Mouse (Mus musculus) kidney, embryonic 14.5 days (tissue): ENCODE measurements around the gene Xxylt1. TPM values are rescaled to one million over a fixed set of nuclear protein-coding genes. Genes with fewer than 3 reads are reported as not detected.

Experiments used
- ATAC-seq: fragments of 200-750 bp; cut with Nextera tagmentation; 2 replicates; pipeline ENCODE4 v1.8.0; 2017; ENCODE audit warnings: moderate number of reproducible peaks, mild to moderate bottlenecking, moderate TSS enrichment, moderate library complexity; ENCODE audit not compliant: low FRiP score, low TSS enrichment
- H3K27ac ChIP-seq: fragments of 300-500 bp; sonication (generic); 2 replicates; pipeline ENCODE4 v1.5.1; 2014; ENCODE audit warnings: low read depth, mild to moderate bottlenecking, low read length, moderate library complexity, mixed read lengths
- H3K27me3 ChIP-seq: fragments of 300-500 bp; sonication (generic); 2 replicates; pipeline ENCODE4 v1.6.1; 2014; ENCODE audit warnings: mild to moderate bottlenecking, low read length; ENCODE audit not compliant: control insufficient read depth, insufficient read depth
- H3K36me3 ChIP-seq: fragments of 300-500 bp; sonication (generic); 2 replicates; pipeline ENCODE4 v1.6.1; 2014; ENCODE audit warnings: low read length, mixed read lengths; ENCODE audit not compliant: control insufficient read depth, insufficient read depth
- H3K4me1 ChIP-seq: fragments of 300-500 bp; sonication (generic); 2 replicates; pipeline ENCODE4 v1.6.1; 2014; ENCODE audit warnings: low read length, mixed read lengths; ENCODE audit not compliant: control insufficient read depth, insufficient read depth
- H3K4me2 ChIP-seq: fragments of 300-500 bp; sonication (generic); replicated peaks from 2 replicates; pipeline ENCODE4 v1.6.1; 2014; ENCODE audit warnings: low read depth, mild to moderate bottlenecking, low read length
- H3K4me3 ChIP-seq: fragments of 300-500 bp; sonication (generic); 2 replicates; pipeline ENCODE4 v1.5.1; 2014; ENCODE audit warnings: mild to moderate bottlenecking, low read length
- H3K9ac ChIP-seq: fragments of 300-500 bp; sonication (generic); 2 replicates; pipeline ENCODE4 v1.6.1; 2014; ENCODE audit warnings: low read depth, mild to moderate bottlenecking, low read length, moderate library complexity
- H3K9me3 ChIP-seq: fragments of 300-500 bp; sonication (generic); 2 replicates; pipeline ENCODE4 v1.6.1; 2016; ENCODE audit warnings: low read length; ENCODE audit not compliant: control insufficient read depth
- WGBS: fragments of 180-500 bp; shearing (Covaris S2); extraction: QIAGEN DNeasy Blood & Tissue Kit; methylation state at CpG from one replicate; pipeline ENCODE4 v1.1.7; 2014; 5-methylcytosine and 5-hydroxymethylcytosine counted together
- polyA plus RNA-seq: library from polyadenylated mRNA; unstranded; fragments of >200 nt; fragmentation: Nextera tagmentation; extraction: Ambion mirVana; gene quantifications from 2 replicates; pipeline ENCODE4 v1.2.1, GENCODE M21; 2014

The Xxylt1 gene
- polyA plus RNA-seq, 1 experiment from 2014 or later: 28.6 TPM

DNA sequence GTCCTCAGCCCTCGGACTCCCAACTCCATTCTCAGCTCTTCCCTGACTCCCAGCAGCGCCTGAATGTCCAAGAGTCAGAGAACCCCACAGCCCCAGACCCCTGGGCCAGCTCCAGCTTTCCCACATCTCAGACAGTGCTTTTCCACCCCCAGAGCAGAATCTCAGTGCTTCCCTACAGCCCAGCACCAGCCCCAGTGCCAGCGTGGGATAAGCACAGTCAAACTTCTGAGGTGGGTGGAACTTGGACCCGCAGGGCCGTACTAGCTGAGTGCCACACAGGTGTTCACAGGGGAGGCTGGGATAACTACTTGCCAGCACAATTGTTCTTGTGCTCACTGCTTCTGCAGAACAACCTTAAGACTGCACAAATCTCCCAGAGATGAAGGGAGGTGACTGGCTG lies 149.0 kb downstream of the Xxylt1 start:
- ATAC-seq: no peak
- Histone ChIP-seq H3K9ac (no peak overlapping the region), H3K27ac (no peak overlapping the region), H3K36me3 (no peaks in the 10 kb centered on the region), H3K27me3 (no peaks in the 10 kb centered on the region), H3K4me3 (no peak overlapping the region), H3K9me3 (peaks cover 9% of the 10 kb centered on the region), H3K4me1 (peaks cover 7% of the 10 kb centered on the region), H3K4me2 (no peak overlapping the region)
- WGBS: 83% methylated on average over 5 of the region's 5 CpGs

DNA sequence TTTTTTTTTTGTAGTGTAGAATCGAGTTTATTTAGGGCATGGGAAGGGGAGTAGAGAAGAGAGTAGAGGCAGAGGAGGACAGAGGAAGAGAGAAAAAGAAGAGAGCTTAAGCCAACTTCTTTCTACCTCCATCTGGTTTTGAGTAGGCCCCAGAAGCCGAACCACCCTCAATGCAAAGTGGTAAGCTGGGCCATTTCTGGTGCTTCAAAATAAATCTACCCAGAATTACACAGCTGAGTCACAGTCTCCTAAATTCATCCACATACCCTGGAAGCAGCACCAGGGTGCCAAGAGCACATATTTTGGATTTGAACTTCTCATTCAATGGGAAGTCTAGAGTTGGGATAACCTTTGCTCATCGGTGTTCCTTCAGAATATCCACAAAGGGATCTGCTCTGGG lies 152.1 kb downstream of the Xxylt1 start:
- Histone ChIP-seq H3K27ac (no peak overlapping the region), H3K4me2 (no peak overlapping the region), H3K27me3 (no peaks in the 10 kb centered on the region), H3K36me3 (no peaks in the 10 kb centered on the region), H3K9me3 (peaks cover 9% of the 10 kb centered on the region), H3K9ac (no peak overlapping the region), H3K4me1 (no peaks in the 10 kb centered on the region; the same call in 1 of the 2 replicates), H3K4me3 (no peak overlapping the region)
- WGBS: 93% methylated on average over 3 of the region's 3 CpGs
- no peak for ATAC-seq

DNA sequence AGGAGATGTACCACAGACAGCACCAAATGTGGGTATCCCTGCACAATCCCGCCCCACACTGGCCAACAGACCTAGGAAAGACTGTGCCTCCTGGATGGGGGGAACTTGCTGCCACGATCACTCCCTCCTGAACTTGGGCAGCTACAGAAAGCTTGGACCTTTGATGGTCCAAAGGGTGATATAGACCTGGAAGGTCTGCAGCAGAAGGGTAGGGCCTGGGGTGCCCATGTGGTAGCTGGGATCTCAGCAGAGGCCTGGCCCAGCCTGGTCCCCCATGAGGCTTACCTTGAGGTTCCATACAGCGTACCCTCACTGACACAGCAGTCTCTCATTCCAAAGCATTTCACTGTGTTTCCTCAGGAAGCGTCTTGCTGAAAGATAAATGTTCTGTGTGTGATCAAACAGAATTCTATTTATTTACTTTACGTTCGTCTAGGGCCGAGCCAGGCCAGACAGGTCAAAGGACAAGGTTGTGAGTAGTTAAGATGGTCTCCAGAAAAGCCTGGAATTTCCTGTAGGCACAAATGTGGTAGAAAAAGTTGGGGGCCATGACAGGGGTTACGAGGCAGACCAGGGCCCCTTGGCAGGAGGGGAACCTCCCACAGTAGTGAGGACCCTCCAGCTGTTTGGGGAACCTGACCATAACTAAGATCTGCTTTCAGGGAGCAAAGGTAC lies 153.0 kb downstream of the Xxylt1 start:
- Histone ChIP-seq H3K27me3 (no peaks in the 10 kb centered on the region), H3K9ac (no peak overlapping the region), H3K4me2 (no peak overlapping the region), H3K27ac (no peak overlapping the region), H3K9me3 (peaks cover 9% of the 10 kb centered on the region), H3K4me1 (no peaks in the 10 kb centered on the region), H3K4me3 (no peak overlapping the region), H3K36me3 (no peaks in the 10 kb centered on the region)
- 48% methylated on average over 8 of the region's 8 CpGs for WGBS
- no peak for ATAC-seq

DNA sequence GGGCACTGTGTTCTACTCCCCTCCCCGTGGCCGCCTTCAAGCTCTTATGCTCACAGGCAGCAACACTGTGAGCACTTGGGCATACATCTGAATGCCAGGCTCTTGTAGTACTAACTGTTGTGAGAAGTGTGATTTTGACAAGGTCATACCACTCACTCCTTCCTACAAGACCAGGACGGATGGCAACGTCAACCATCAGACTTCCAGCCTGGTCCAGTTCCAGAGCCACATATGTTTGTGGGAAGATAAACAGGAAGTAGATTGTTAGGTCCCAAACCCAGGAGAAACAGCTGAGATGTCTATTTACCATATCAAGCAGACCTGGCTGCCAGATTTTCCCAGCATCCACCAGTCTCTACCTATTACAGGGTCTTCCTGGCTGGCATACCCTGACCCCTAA lies 155.7 kb downstream of the Xxylt1 start:
- Histone ChIP-seq H3K27me3 (no peaks in the 10 kb centered on the region), H3K4me3 (no peak overlapping the region), H3K4me1 (no peaks in the 10 kb centered on the region), H3K9ac (no peak overlapping the region), H3K36me3 (no peaks in the 10 kb centered on the region), H3K27ac (no peak overlapping the region), H3K4me2 (no peak overlapping the region), H3K9me3 (peaks cover 6% of the 10 kb centered on the region)
- no peak for ATAC-seq
- WGBS: 73% methylated on average over 4 of the region's 4 CpGs

DNA sequence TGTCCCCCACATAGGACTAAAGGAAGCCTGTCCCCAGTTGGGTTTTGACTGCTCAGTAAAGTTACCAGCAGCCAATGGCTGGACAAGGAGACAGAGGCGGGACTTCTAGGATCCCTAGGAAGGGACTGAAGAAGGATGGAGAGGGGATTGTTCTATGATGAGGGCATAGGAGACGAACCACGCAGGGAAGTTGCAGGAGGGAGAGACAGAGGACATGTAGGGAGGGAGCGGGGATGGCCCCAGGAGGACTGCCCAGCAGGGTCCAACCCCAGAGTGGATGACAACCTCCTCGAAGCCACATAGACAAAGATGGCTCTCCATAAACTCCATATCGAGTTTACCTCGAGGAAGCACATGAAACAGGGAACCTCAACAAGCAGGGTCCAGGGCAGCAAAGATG lies 157.3 kb downstream of the Xxylt1 start:
- Histone ChIP-seq H3K27ac (no peak overlapping the region), H3K36me3 (no peaks in the 10 kb centered on the region), H3K4me1 (no peaks in the 10 kb centered on the region), H3K4me2 (no peak overlapping the region), H3K4me3 (no peak overlapping the region), H3K9me3 (peaks cover 9% of the 10 kb centered on the region), H3K9ac (no peak overlapping the region), H3K27me3 (no peaks in the 10 kb centered on the region)
- 82% methylated on average over 7 of the region's 7 CpGs for WGBS
- no peak for ATAC-seq

DNA sequence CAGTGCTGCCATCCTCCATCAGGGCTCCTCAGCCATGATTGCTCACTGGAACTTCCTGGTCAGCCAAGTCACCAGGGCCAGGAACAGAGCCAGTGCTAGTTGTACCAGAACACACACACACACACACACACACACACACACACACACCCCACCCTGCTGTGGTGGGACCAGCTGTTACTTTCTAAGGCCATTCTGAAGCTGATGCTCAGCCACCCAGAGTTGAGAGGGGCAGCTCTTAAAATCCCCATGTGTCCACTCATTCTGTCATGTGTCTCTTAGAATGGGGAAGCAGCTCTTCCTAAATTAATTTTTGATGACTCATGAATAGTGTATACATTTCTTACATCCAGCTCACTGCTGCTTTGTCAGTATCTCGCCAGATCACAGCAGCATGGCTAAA lies 158.7 kb downstream of the Xxylt1 start:
- Histone ChIP-seq H3K4me2 (no peak overlapping the region), H3K27me3 (no peaks in the 10 kb centered on the region), H3K9me3 (peaks cover 9% of the 10 kb centered on the region), H3K27ac (no peak overlapping the region), H3K4me3 (no peak overlapping the region), H3K4me1 (no peaks in the 10 kb centered on the region), H3K9ac (no peak overlapping the region), H3K36me3 (no peaks in the 10 kb centered on the region)
- WGBS: 88% methylated on average over 1 of the region's 1 CpGs
- ATAC-seq: no peak

DNA sequence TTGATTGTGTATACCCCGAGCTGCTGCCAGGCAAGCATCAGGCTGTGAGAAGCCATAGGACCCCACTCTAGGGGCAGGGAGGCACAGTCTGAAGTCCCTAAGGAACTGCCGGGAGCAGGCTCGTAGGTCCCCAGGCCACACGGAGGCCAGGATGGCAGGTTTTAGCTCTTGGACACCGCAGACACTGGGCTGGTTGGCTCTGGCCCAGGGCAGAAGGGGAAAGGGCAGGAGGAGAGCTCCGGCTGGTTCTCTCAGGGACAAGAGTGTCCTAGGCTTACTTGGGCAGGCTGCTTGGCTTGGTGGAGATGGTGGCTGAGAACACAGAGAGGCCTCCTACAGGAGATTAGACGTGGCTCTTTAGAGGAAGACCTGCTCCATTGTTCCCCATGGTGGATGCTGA lies 162.4 kb downstream of the Xxylt1 start:
- WGBS: 95% methylated on average over 7 of the region's 7 CpGs
- Histone ChIP-seq H3K4me3 (no peak overlapping the region), H3K4me1 (no peaks in the 10 kb centered on the region), H3K9ac (no peak overlapping the region), H3K27me3 (no peaks in the 10 kb centered on the region), H3K36me3 (no peaks in the 10 kb centered on the region), H3K27ac (no peak overlapping the region), H3K9me3 (peaks cover 9% of the 10 kb centered on the region), H3K4me2 (no peak overlapping the region)
- no peak for ATAC-seq

DNA sequence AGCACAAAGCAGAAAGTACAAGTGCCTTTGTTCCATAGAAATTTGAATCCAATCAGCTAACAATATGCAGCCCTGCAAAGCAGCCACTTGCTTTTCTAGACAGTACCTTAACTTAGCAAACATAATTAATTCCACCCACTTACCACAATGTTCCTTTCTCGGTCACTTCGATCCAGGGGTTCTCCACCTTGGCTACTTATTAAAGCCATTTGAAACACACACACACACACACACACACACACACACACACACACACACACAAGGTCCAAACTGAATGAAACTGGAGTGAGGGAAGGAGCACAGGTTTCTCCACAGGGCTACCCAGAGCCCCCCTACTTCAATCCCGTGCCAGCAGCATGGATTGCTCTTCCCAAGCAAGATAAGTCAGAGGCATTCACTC lies 164.3 kb downstream of the Xxylt1 start:
- no peak for ATAC-seq
- 82% methylated on average over 3 of the region's 3 CpGs for WGBS
- H3K27ac ChIP-seq: no peak overlapping the region
- H3K27me3 ChIP-seq: no peaks in the 10 kb centered on the region
- no peak overlapping the region for H3K4me3 ChIP-seq
- H3K4me2 ChIP-seq: no peak overlapping the region
- no peaks in the 10 kb centered on the region for H3K36me3 ChIP-seq
- peaks cover 9% of the 10 kb centered on the region for H3K9me3 ChIP-seq
- H3K4me1 ChIP-seq: no peaks in the 10 kb centered on the region
- no peak overlapping the region for H3K9ac ChIP-seq

DNA sequence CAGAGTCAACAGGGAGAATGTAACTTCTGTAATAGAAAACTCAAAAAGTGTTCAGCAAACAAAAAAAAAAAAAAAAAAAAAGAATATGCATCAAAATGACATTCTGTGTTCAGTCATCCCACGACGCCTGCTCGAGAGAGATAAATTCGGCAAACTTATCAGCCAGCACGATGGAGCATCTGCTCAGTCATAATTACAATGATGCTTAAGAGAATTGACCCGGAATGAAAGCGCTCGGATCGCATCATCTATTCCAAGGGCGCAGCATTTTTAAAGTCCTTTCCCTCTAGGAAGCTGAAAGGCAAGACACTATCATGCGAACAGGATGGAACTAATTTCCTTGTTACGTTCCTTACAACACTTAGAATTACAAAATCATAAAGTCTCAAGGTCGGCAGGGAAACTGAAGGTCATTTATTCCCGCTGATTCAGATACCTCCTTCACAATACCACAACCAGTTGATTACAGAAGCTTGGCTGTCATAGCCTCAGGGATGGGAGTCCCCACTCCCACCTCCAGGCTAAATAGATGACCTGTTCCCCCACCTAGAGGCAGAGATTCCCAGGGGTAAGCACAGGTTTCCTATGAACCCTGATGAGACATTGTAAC lies 165.5 kb downstream of the Xxylt1 start:
- no peaks in the 10 kb centered on the region for H3K36me3 ChIP-seq
- ATAC-seq: no peak
- no peaks in the 10 kb centered on the region for H3K4me1 ChIP-seq
- no peak overlapping the region for H3K27ac ChIP-seq
- no peak overlapping the region for H3K4me2 ChIP-seq
- 93% methylated on average over 14 of the region's 14 CpGs for WGBS
- no peak overlapping the region for H3K9ac ChIP-seq
- peaks cover 9% of the 10 kb centered on the region for H3K9me3 ChIP-seq
- H3K27me3 ChIP-seq: no peaks in the 10 kb centered on the region
- no peak overlapping the region for H3K4me3 ChIP-seq
